Mouse (Mus musculus): ENCODE results near the gene Tpra1.

GRCm38 (mm10) chr6:88872811-88873210 is 29.2 kb upstream of the Tpra1 start:
- TF ChIP-seq EP300 (IDR thresholded peaks at IDR 0.05; ENCODE audit: low read depth) (no peak), CTCF (IDR thresholded peaks at IDR 0.05; ENCODE audit: low read depth) (no peak)
